ENCODE assay signal across 10 mouse cellular contexts in the genomic region with DNA sequence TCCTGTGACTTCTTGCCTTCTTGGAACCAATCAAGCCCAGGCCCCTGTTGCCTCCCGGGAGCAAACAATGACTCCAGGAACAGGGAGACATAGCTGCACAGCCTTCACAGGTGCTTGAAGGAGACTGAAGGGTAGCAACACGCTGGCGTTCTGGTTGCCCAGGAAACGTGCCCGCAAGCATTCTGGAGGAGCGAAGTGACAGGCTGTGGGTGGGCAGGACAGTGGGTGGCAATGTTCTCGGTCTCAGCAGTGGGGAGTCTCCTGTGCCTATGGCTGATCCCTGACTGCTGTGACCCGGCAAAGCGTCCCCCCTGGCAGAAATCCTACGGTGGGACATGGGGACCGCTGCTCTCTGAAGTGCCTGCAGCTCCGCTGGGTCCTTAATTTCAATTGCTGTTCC. TPM values are rescaled to one million over a fixed set of nuclear protein-coding genes. Genes with fewer than 3 reads are reported as not detected.
DNase-seq lines count a peak whose midpoint lies in the region; TF ChIP-seq lines count a peak whose summit lies in the region.
"Had no signal": no experiment of that assay in that cellular context is flagged by ENCODE, and none has a peak within 500 bp of the region (broad histone marks: within the 10 kb centered on the region; RNA-seq: fewer than 3 reads in every experiment).

No protein-coding gene starts in this region.

- peak overlapping the region; percentile 98 for H3K27ac ChIP-seq in layer of hippocampus, adult 2 months
- H3K27ac ChIP-seq: gastrocnemius, adult 2 months; liver, embryonic 14.5 days had no signal

- intact Hi-C loops in left cerebral cortex, postnatal 4 days (cut with DNase I): no loop called here

- TF ChIP-seq CTCF in layer of hippocampus, adult 2 months (conservative IDR thresholded peaks at IDR 0.05): no peak

- no peak overlapping the region for H3K4me3 ChIP-seq in layer of hippocampus, adult 2 months
- H3K4me3 ChIP-seq: gastrocnemius, adult 2 months had no signal

- DNase-seq in retina, postnatal 1 day: peak; percentile 40
- DNase-seq in retina, embryonic 14.5 days (ENCODE audit: low spot score): no peak
- peak; percentile 82 to 90 for DNase-seq in layer of hippocampus, adult 2 months (ENCODE audit: low spot score in 2 of 2)
- peak; percentile 27 for DNase-seq in left cerebral cortex, postnatal 4 days
- DNase-seq in urinary bladder, postnatal 25 days (ENCODE audit: low spot score): no peak
- DNase-seq in ovary, adult 18-20 months (ENCODE audit: low spot score): no peak
- DNase-seq in cerebellum, adult 18-20 months: no peak
- DNase-seq: gastrocnemius, adult 2 months; thymus, postnatal 4 days had no signal

RNA-seq across cellular contexts. Expression of a gene that starts 43.6 kb away (rescaled TPM):
- 10 to 100 TPM; 48.3 to 49.0 TPM for total RNA-seq in layer of hippocampus, adult 2 months (2021)
- 10 to 100 TPM; 35.4 to 37.0 TPM for total RNA-seq in left cerebral cortex, postnatal 4 days (2021)

Comparison
In these comparisons a context has a peak if more than half of its experiments do, and no peak if none do; other contexts are left out.
1. DNase-seq: peak in retina, postnatal 1 day (single experiment), layer of hippocampus, adult 2 months (2 of 2) and left cerebral cortex, postnatal 4 days (single experiment); none in retina, embryonic 14.5 days (single experiment), urinary bladder, postnatal 25 days (single experiment), ovary, adult 18-20 months (single experiment) and cerebellum, adult 18-20 months (0 of 2).